Mouse (Mus musculus) cerebellum, adult 2 months (tissue): ENCODE measurements at regions not wholly inside any gene's neighbourhood (a gene's known extent, or its start where the extent isn't known, plus 50 kb on each side); places are given as distances from the start of the nearest gene placed in this dataset.

ENCODE experiments used
- CTCF ChIP-seq: fragments of 200-500 bp; IDR thresholded peaks from 2 replicates; pipeline ENCODE4 v1.5.1; 2011; ENCODE audit warnings: low read depth, mild to moderate bottlenecking, control low read depth, low read length, moderate library complexity, borderline replicate concordance; ENCODE audit not compliant: insufficient read depth
- POLR2A ChIP-seq: fragments of 200-500 bp; IDR thresholded peaks from 2 replicates; pipeline ENCODE4 v1.6.1; 2011; ENCODE audit warnings: low read length, control low read depth, borderline replicate concordance; ENCODE audit not compliant: insufficient read depth

DNA sequence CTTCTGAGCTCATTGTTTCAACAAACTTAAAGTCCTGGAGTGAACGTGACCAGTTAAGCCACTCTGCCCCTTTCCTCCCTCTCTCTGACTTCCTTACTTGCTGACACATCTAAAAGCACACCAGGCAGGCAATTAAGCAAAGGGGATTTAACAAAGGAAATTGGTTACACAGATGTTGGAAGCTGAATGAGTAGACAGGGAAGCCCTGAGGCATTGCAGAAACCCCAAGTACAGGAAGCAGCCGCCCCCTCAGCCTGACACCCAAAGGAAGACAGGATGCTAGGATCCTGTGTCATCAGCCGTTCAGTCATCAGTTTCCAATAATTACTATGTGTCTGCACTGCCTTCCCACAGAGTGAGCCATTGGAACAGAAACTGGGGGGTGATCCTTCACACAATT is 595.5 kb downstream of the Tns3 start:
- TF ChIP-seq POLR2A (no peak), CTCF (no peak)
